Mouse (Mus musculus): ENCODE data around the gene Lyrm7.

- TF ChIP-seq CTCF (IDR thresholded peaks at IDR 0.05; ENCODE audit: insufficient read depth, low read depth, low read length) (no peak), POLR2A (IDR thresholded peaks at IDR 0.05; ENCODE audit: insufficient read depth, low read depth, low read length) (no peak)
Observed at GRCm38 (mm10) chr11:54849961-54850758, 10.6 kb downstream of the Lyrm7 start.

Data from olfactory bulb, adult 2 months (tissue).